Mouse (Mus musculus): ENCODE results near the gene Prmt9. TPM values are rescaled to one million over a fixed set of nuclear protein-coding genes. Genes with fewer than 3 reads are reported as not detected.

The Prmt9 gene
- polyA plus RNA-seq (2012; rRNA removed), result 19.7 and 22.6 TPM in 2 replicates

DNA sequence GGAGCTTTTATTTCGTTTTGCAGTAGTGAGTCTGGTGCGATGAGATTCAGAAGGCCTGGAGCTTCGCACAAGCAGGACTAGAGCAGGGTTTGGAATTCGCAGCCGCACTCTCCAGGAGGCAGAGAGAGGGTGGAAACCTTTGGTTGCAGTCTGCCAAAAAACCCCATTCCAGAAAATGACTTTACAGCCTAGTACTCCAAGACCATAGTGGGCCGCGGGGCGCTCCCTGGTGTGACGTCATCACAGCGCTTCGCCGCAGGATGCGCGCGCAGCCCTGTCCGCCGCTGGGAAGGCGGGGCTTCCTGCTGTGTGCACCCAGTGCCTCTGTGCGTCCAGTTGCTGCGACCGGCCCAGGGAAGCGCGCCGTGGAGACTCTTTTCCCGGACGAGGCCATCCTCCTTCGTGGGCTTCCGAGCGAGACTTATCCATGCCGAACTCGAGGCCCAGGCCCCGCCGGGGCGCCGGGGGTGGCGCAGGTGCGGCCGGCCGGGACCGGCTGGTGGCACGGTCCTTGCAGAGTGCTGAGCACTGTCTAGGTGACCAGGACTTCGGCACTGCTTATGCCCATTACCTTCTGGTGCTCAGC lies at the start of gene Prmt9:
Prmt9 (plus strand) TSS at position 277 of the 586 bp plus-strand sequence.
- DNase-seq (ENCODE audit: low read depth), result peak; percentile 95
- TF ChIP-seq CTCF (IDR thresholded peaks at IDR 0.05; ENCODE audit: borderline replicate concordance, extremely low read depth, insufficient read depth, insufficient read length) (no peak), POLR2A (IDR thresholded peaks at IDR 0.05; ENCODE audit: borderline replicate concordance, extremely low read depth, insufficient read depth, insufficient read length, poor library complexity, severe bottlenecking) (peak; percentile 68; the same call in 1 of the 2 replicates)

DNA sequence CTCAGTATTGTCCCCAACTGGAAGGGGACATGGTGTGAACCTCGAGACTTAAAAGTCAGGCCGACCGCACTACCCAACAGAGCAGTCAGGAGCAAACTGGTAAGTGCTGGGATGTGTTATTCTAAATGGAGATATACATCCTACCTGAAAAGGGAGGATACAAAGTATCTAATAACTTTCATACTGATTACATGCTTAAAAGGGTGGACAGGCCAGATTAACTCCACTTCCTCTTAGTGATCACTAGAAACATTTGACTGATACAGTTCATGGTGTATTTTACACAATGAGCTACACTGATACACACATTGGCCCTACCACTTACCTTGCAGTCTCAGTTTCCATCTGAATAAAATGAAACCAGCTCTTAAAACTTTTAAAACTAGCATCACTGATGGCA lies 48.9 kb upstream of the Prmt9 start:
- DNase-seq (ENCODE audit: low read depth), result no peak
- TF ChIP-seq POLR2A (IDR thresholded peaks at IDR 0.05; ENCODE audit: borderline replicate concordance, extremely low read depth, insufficient read depth, insufficient read length, poor library complexity, severe bottlenecking) (no peak), CTCF (IDR thresholded peaks at IDR 0.05; ENCODE audit: borderline replicate concordance, extremely low read depth, insufficient read depth, insufficient read length) (no peak)

DNA sequence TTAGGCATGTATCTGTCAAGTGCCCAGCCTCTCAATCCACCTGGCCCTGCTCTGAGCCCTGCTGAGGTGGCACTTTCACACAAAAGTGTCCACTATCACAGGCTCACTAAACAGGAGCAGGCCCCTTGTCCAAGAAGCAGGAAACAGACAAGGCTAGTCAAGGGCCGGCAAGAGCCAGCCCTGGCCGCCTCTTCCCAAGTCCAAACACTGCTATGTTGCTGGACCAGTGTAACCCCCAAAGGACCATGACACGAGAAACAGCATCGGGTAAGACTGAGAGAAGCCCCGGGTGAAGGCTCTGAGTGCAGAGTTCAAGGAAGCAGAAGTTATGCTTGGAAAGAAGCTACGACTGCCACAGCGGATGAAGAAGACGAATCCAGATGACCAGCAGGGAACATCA lies 48.1 kb upstream of the Prmt9 start:
- no peak for DNase-seq (ENCODE audit: low read depth)
- TF ChIP-seq CTCF (IDR thresholded peaks at IDR 0.05; ENCODE audit: borderline replicate concordance, extremely low read depth, insufficient read depth, insufficient read length), result no peak
- no peak for TF ChIP-seq POLR2A (IDR thresholded peaks at IDR 0.05; ENCODE audit: borderline replicate concordance, extremely low read depth, insufficient read depth, insufficient read length, poor library complexity, severe bottlenecking)

DNA sequence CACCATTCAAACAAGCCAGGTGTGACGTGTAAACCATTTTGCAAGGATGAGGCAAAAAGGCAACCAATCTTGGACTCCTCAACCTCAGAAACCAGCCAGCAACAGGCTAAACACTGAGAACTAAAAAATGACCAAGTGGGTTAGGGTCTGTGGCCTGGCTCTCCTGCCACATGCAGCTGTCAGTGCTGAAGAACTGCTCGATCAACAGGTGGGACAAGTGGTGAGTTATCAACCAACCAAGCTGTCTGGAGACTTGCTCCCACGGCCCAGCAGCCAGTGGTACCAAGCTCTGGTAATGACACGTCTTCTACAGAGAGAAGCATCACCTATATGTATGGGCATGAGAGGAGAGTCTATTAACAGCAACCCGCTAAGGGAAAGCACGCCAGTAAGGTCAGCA lies 46.6 kb upstream of the Prmt9 start:
- no peak for DNase-seq (ENCODE audit: low read depth)
- TF ChIP-seq POLR2A (IDR thresholded peaks at IDR 0.05; ENCODE audit: borderline replicate concordance, extremely low read depth, insufficient read depth, insufficient read length, poor library complexity, severe bottlenecking) (no peak), CTCF (IDR thresholded peaks at IDR 0.05; ENCODE audit: borderline replicate concordance, extremely low read depth, insufficient read depth, insufficient read length) (no peak)

DNA sequence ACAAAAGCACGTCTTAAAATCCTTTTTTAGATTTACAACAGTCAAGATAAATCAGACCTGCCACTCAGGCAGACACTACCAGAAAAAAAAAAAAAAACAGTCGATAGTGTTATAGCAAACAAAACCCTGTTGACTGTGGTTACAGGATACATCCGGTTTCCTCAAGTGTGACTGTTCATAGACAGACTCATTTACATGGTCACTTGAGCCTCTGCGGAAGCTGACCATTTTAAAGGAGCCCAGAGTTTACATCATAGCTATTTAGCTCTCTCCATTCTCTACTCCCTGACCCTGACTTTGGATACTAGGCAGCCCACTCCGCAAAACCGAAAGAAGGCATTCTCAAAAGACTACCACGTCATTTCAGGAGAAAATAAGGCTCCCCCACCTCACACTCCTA lies 42.7 kb upstream of the Prmt9 start:
- no peak for DNase-seq (ENCODE audit: low read depth)
- TF ChIP-seq CTCF (IDR thresholded peaks at IDR 0.05; ENCODE audit: borderline replicate concordance, extremely low read depth, insufficient read depth, insufficient read length) (no peak), POLR2A (IDR thresholded peaks at IDR 0.05; ENCODE audit: borderline replicate concordance, extremely low read depth, insufficient read depth, insufficient read length, poor library complexity, severe bottlenecking) (no peak)

DNA sequence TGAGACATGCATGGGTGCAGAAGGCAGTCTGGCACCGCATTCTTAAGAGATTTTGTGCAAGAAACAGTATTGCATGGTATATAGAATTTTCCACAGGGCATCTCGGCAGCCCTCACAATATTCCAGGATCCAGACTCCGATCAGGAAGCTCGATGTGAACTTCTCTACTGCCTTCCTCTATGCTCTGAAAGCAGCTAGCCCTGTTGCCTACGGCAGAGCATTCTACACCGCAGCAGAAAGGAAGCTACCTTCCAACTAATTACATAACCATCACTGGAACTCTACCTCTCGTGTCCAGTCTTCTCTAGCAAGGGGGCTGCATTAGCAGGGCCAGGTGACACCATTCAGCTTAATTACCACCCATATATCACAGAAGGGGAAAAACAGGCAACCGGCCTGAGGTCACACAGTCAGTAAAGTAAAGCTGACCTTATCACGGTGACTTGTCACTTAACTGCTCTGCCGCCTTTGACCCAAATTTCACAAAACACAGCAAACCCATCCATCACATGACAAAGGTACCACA lies 41.6 kb upstream of the Prmt9 start:
- no peak for TF ChIP-seq POLR2A (IDR thresholded peaks at IDR 0.05; ENCODE audit: borderline replicate concordance, extremely low read depth, insufficient read depth, insufficient read length, poor library complexity, severe bottlenecking)
- no peak for TF ChIP-seq CTCF (IDR thresholded peaks at IDR 0.05; ENCODE audit: borderline replicate concordance, extremely low read depth, insufficient read depth, insufficient read length)
- DNase-seq (ENCODE audit: low read depth), result no peak

DNA sequence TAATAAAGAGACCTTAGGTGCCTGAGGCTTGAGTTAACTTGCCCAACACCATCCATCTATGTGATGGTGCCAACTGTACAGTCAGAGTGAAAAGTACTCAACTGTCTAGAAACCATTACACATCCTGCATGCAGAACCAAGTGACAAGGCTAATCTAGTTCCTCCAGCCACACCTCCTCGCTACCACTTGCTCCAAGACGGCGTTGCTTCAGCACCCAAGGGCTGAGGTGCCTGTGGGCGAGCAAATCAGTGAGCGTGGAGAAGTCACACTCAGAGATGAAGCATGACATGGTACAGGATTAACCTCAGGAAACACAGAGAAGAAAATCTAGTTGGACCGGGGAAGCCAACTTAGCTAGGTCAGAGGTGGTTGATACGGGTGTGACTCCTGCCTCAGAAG lies 40.2 kb upstream of the Prmt9 start:
- no peak for DNase-seq (ENCODE audit: low read depth)
- TF ChIP-seq CTCF (IDR thresholded peaks at IDR 0.05; ENCODE audit: borderline replicate concordance, extremely low read depth, insufficient read depth, insufficient read length), result no peak
- no peak for TF ChIP-seq POLR2A (IDR thresholded peaks at IDR 0.05; ENCODE audit: borderline replicate concordance, extremely low read depth, insufficient read depth, insufficient read length, poor library complexity, severe bottlenecking)

DNA sequence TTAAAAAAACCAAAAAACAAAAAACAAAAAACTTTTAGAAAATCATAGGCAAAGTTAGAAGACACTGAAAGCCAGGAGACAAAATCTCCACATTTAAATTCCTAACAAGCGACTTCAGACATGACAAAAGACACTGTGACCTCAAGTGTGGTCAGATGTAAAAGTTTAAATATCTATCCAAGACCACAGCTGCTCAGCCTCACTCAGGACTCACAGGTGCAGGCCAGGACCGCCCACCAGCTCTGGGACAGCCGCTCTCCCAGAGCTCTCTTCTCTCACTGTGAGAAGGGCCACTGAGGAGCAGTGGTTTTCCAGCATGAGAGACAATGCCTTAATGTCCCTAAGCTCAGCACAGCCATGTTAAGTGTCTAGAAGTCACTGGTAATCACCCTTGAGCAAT lies 38.8 kb upstream of the Prmt9 start:
- TF ChIP-seq CTCF (IDR thresholded peaks at IDR 0.05; ENCODE audit: borderline replicate concordance, extremely low read depth, insufficient read depth, insufficient read length) (no peak), POLR2A (IDR thresholded peaks at IDR 0.05; ENCODE audit: borderline replicate concordance, extremely low read depth, insufficient read depth, insufficient read length, poor library complexity, severe bottlenecking) (no peak)
- DNase-seq (ENCODE audit: low read depth), result no peak

DNA sequence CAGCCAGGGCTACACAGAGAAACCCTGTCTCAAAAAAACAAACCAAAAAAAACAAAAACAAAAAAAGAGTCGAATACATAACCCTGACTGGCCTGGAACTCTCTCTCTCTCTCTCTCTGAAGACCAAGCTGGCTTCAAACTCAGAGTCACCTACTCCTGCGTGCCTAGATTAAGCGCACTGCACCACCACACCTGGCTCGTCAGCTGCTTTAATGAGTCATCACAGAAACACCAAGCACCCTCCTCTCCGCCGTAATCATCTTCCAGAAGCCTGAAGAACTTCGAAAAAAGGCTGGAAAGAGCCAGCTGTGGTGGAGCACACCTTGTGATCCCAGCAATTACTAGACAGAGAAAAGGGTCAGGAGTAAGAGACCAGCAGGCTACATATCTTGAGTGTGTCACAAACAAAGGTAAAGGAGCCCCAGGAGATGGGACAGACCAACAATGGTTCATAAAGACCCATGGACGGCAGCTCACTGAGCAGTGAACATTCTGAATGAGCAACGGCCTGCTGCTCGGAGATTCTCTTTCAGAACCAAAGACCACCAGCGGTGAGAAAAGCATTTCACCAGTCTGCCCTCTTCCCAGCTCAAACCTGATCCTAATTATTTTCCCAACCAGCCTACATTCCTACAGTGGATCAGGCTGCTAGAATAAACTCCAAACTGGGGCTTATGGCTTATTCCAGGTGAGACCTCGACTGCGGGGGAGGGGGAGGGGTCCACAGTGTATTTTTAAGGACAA lies 37.3 kb upstream of the Prmt9 start:
- DNase-seq (ENCODE audit: low read depth), result peak; percentile 47
- TF ChIP-seq CTCF (IDR thresholded peaks at IDR 0.05; ENCODE audit: borderline replicate concordance, extremely low read depth, insufficient read depth, insufficient read length) (no peak), POLR2A (IDR thresholded peaks at IDR 0.05; ENCODE audit: borderline replicate concordance, extremely low read depth, insufficient read depth, insufficient read length, poor library complexity, severe bottlenecking) (no peak)

DNA sequence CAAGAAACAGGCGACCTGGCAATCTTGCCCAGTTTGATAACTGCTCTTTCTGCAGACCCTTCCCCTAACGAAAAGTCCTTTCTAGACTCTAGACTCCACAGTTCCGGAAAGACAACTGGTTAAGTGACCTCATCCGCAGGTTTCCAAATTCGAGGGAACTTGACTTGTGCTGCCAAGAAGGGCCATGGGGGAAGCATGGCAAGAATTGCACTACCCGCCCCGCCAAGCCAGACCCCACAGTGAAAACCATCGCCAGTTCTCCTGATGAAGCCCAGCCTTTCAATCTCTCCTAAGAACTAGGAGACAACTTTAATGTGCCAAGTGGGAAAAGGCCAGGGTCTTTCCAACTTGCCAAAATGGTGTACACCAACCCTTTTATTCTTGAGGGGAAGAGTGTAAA lies 34.0 kb upstream of the Prmt9 start:
- TF ChIP-seq CTCF (IDR thresholded peaks at IDR 0.05; ENCODE audit: borderline replicate concordance, extremely low read depth, insufficient read depth, insufficient read length) (no peak), POLR2A (IDR thresholded peaks at IDR 0.05; ENCODE audit: borderline replicate concordance, extremely low read depth, insufficient read depth, insufficient read length, poor library complexity, severe bottlenecking) (no peak)
- no peak for DNase-seq (ENCODE audit: low read depth)

DNA sequence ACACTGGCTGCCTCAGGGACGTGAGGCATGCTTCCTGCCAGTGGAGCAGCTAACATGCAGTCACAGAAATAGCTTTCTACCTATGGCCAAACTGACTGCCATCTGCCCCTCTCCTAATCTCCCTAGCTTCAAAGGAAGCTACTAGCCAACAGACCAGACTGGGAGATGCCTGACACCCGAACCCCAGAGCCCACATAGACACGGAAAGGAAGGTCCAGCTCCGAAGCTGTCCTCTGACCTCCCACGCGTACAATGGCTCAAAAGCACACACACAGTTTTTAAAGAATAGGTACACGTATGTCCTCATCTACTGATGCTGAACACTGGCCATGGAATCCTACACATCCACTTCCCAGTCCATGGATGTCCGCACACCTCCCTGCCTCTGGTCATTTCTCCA lies 33.4 kb upstream of the Prmt9 start:
- DNase-seq (ENCODE audit: low read depth), result no peak
- no peak for TF ChIP-seq POLR2A (IDR thresholded peaks at IDR 0.05; ENCODE audit: borderline replicate concordance, extremely low read depth, insufficient read depth, insufficient read length, poor library complexity, severe bottlenecking)
- no peak for TF ChIP-seq CTCF (IDR thresholded peaks at IDR 0.05; ENCODE audit: borderline replicate concordance, extremely low read depth, insufficient read depth, insufficient read length)

DNA sequence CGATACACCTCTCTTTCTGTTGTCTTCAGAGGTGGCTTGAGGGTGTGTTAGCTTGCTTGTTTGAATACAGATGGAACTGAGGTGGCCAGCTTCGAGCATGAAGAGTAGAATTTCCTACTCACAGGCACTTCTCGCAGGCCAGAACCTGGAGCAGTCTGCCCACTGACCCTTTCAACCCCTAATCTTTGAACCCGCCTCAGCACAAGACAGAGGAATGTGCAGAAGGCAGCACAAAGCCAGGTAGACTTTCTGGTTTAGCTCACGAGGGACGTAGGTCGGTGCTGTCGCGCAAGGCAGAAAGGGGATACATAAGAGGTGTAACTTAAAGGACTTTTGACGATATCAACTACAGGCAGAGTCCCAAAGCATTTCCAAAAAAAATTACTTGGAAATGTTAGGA lies 32.4 kb upstream of the Prmt9 start:
- peak; percentile 34 for DNase-seq (ENCODE audit: low read depth)
- TF ChIP-seq POLR2A (IDR thresholded peaks at IDR 0.05; ENCODE audit: borderline replicate concordance, extremely low read depth, insufficient read depth, insufficient read length, poor library complexity, severe bottlenecking), result no peak
- TF ChIP-seq CTCF (IDR thresholded peaks at IDR 0.05; ENCODE audit: borderline replicate concordance, extremely low read depth, insufficient read depth, insufficient read length), result no peak

All from brain, embryonic 14.5 days (tissue).